ENCODE assay signal across 21 mouse cellular contexts in genomic region chr8:124831941-124832340, GRCm38 (mm10). TPM values are rescaled to one million over a fixed set of nuclear protein-coding genes. Genes with fewer than 3 reads are reported as not detected.
"Had no signal": no experiment of that assay in that cellular context is flagged by ENCODE, and none has a peak within 500 bp of the region (broad histone marks: within the 10 kb centered on the region; RNA-seq: fewer than 3 reads in every experiment).

No protein-coding gene starts in this region.

- H3K36me3 ChIP-seq: kidney, embryonic 15.5 days; limb, embryonic 10.5 days; limb, embryonic 13.5 days; liver, embryonic 12.5 days; liver, embryonic 15.5 days; lung, embryonic 15.5 days had no signal

- H3K4me3 ChIP-seq: kidney, embryonic 15.5 days; limb, embryonic 10.5 days; limb, embryonic 13.5 days; liver, embryonic 12.5 days; liver, embryonic 15.5 days; lung, embryonic 15.5 days; midbrain, embryonic 12.5 days; midbrain, embryonic 15.5 days; neural tube, embryonic 12.5 days; neural tube, embryonic 15.5 days had no signal

- H3K4me1 ChIP-seq: liver, embryonic 12.5 days; midbrain, embryonic 12.5 days; midbrain, embryonic 15.5 days; neural tube, embryonic 12.5 days had no signal

- H3K9me3 ChIP-seq: kidney, embryonic 15.5 days; limb, embryonic 10.5 days; limb, embryonic 13.5 days; liver, embryonic 12.5 days; liver, embryonic 15.5 days; lung, embryonic 15.5 days; midbrain, embryonic 12.5 days; midbrain, embryonic 15.5 days; neural tube, embryonic 12.5 days; neural tube, embryonic 15.5 days had no signal

- ATAC-seq: liver, embryonic 12.5 days; midbrain, embryonic 15.5 days had no signal

- H3K9ac ChIP-seq: kidney, embryonic 15.5 days; limb, embryonic 13.5 days; liver, embryonic 12.5 days; liver, embryonic 15.5 days; lung, embryonic 15.5 days; midbrain, embryonic 12.5 days; midbrain, embryonic 15.5 days; neural tube, embryonic 12.5 days; neural tube, embryonic 15.5 days had no signal

- H3K4me2 ChIP-seq: kidney, embryonic 15.5 days; limb, embryonic 13.5 days; liver, embryonic 12.5 days; liver, embryonic 15.5 days; lung, embryonic 15.5 days; midbrain, embryonic 12.5 days; midbrain, embryonic 15.5 days; neural tube, embryonic 12.5 days; neural tube, embryonic 15.5 days had no signal

- H3K27me3 ChIP-seq: midbrain, embryonic 15.5 days; neural tube, embryonic 15.5 days had no signal

- H3K27ac ChIP-seq: kidney, embryonic 15.5 days; limb, embryonic 10.5 days; limb, embryonic 13.5 days; liver, embryonic 12.5 days; liver, embryonic 15.5 days; lung, embryonic 15.5 days; macrophage; midbrain, embryonic 12.5 days; midbrain, embryonic 15.5 days; neural tube, embryonic 12.5 days; neural tube, embryonic 15.5 days; stomach, postnatal 0 days had no signal

- DNase-seq: kidney, postnatal 4 days; liver; lung, adult 18-20 months; right cerebral cortex, adult 18-20 months; right cerebral cortex, postnatal 14 days; right cerebral cortex, postnatal 4 days; thymus, adult 2 months; thymus, postnatal 14 days; thymus, postnatal 4 days had no signal

RNA-seq across cellular contexts. Expression of gene Trim67, which starts 39.0 kb away (rescaled TPM):
- polyA plus RNA-seq: limb, embryonic 10.5 days; macrophage had no signal
